Mouse (Mus musculus) midbrain, embryonic 11.5 days (tissue): ENCODE data around the gene Lrrfip1. TPM values are rescaled to one million over a fixed set of nuclear protein-coding genes. Genes with fewer than 3 reads are reported as not detected.
A peak's percentile ranks its signal among the peaks of the same experiment; 100 is the strongest.

Source experiments
- ATAC-seq: fragments of 200-750 bp; cut with Nextera tagmentation; 2 replicates; pipeline ENCODE4 v1.8.0; 2017; ENCODE audit warnings: moderate TSS enrichment, moderate library complexity; ENCODE audit not compliant: low FRiP score
- DNase-seq: peaks from one replicate; pipeline ENCODE4 v3.0.0; 2015; ENCODE audit warnings: low spot score; ENCODE audit errors: missing footprints
- H3K27ac ChIP-seq: fragments of 300-500 bp; sonication (generic); 2 replicates; pipeline ENCODE4 v1.5.1; 2014; ENCODE audit warnings: low read depth, low read length
- H3K27me3 ChIP-seq: fragments of 300-500 bp; sonication (generic); 2 replicates; pipeline ENCODE4 v1.6.1; 2014; ENCODE audit warnings: mild to moderate bottlenecking, low read length, moderate library complexity, mixed read lengths; ENCODE audit not compliant: control insufficient read depth, insufficient read depth
- H3K36me3 ChIP-seq: fragments of 300-500 bp; sonication (generic); 2 replicates; pipeline ENCODE4 v1.6.1; 2014; ENCODE audit warnings: mild to moderate bottlenecking, low read length, moderate library complexity, mixed read lengths; ENCODE audit not compliant: control insufficient read depth, insufficient read depth
- H3K4me1 ChIP-seq: fragments of 300-500 bp; sonication (generic); 2 replicates; pipeline ENCODE4 v1.6.1; 2014; ENCODE audit warnings: low read length; ENCODE audit not compliant: control insufficient read depth, insufficient read depth
- H3K4me2 ChIP-seq: fragments of 300-500 bp; sonication (generic); 2 replicates; pipeline ENCODE4 v1.6.1; 2014; ENCODE audit warnings: mild to moderate bottlenecking, moderate library complexity
- H3K4me3 ChIP-seq: fragments of 300-500 bp; sonication (generic); 2 replicates; pipeline ENCODE4 v1.5.1; 2014; ENCODE audit warnings: low read depth, low read length
- H3K9ac ChIP-seq: fragments of 300-500 bp; sonication (generic); 2 replicates; pipeline ENCODE4 v1.6.1; 2014; ENCODE audit warnings: low read length
- H3K9me3 ChIP-seq: fragments of 300-500 bp; sonication (generic); 2 replicates; pipeline ENCODE4 v1.6.1; 2016; ENCODE audit warnings: low read length; ENCODE audit not compliant: control insufficient read depth
- WGBS: fragments of 180-500 bp; shearing (Covaris S2); extraction: QIAGEN DNeasy Blood & Tissue Kit; methylation state at CpG from one replicate; pipeline ENCODE4 v1.1.7; 2014; 5-methylcytosine and 5-hydroxymethylcytosine counted together
- polyA plus RNA-seq: library from polyadenylated mRNA; unstranded; fragments of >200 nt; fragmentation: Nextera tagmentation; extraction: Ambion mirVana; gene quantifications from 2 replicates; pipeline ENCODE4 v1.2.1, GENCODE M21; 2014

Lrrfip1 gene
- polyA plus RNA-seq, 1 experiment from 2014 or later, result 21.1 TPM

GRCm38 (mm10) chr1:91054074-91054471 lies 55.5 kb downstream of the Lrrfip1 start:
- Histone ChIP-seq H3K27me3 (peaks cover 13% of the 10 kb centered on the region), H3K4me2 (peak overlapping the region; percentile 76; the same call in 1 of the 2 replicates), H3K4me1 (peaks cover 13% of the 10 kb centered on the region), H3K4me3 (no peak overlapping the region; the same call in 1 of the 2 replicates), H3K36me3 (no peaks in the 10 kb centered on the region), H3K9ac (no peak overlapping the region), H3K27ac (no peak overlapping the region), H3K9me3 (no peaks in the 10 kb centered on the region)
- 55% methylated on average over 10 of the region's 10 CpGs for WGBS
- ATAC-seq (no peak), DNase-seq (peak; percentile 82)

GRCm38 (mm10) chr1:91054815-91055214 lies 56.3 kb downstream of the Lrrfip1 start:
- no peaks in the 10 kb centered on the region for H3K36me3 ChIP-seq
- DNase-seq (no peak), ATAC-seq (no peak)
- H3K27me3 ChIP-seq, result peaks cover 13% of the 10 kb centered on the region
- H3K4me1 ChIP-seq, result peaks cover 13% of the 10 kb centered on the region
- WGBS, result 69% methylated on average over 3 of the region's 3 CpGs
- no peaks in the 10 kb centered on the region for H3K9me3 ChIP-seq
- no peak overlapping the region for H3K4me3 ChIP-seq
- no peak overlapping the region for H3K9ac ChIP-seq
- no peak overlapping the region for H3K27ac ChIP-seq
- no peak overlapping the region for H3K4me2 ChIP-seq

DNA sequence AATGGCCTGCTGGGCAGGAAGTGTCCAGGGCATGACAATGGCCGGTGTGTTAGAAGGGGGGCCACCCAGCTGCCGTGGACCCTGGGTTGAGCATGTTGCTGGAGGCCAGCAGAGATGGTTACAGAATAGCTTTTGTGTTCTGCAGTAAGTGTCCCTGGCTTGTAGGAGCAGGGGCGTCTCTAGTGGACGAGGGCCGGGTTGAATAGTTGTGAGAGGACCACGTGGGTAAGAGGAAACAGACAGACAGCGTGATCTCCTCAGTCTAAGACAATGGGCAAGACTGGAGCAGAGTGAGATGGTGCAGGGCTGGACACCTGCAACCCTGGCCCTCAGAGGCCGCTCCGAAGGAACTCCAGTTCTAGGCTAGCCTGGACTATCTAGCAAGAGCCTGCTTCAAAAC lies 57.2 kb downstream of the Lrrfip1 start:
- H3K9ac ChIP-seq, result no peak overlapping the region

DNA sequence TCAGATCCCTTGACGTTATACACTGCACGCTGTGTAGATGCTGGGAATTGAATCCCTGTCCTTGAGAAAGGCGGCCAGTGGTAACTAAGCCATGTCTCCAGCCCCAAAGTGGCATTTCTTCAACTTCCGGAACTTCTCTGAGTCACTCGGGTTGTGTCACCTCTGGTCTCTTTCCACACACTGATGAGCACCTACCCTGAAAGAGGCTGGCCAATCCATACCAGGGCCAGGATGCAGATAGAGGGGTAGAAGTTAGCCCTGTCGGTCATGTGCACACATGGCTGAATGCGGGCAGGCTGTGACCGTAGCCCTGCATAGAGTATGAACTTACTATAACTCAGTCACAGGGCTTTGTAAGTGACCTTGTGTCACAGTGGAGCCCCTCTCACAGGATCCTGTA lies 57.9 kb downstream of the Lrrfip1 start:
- H3K4me2 ChIP-seq, result no peak overlapping the region
- H3K9me3 ChIP-seq, result no peaks in the 10 kb centered on the region
- H3K27ac ChIP-seq, result no peak overlapping the region
- ATAC-seq, result no peak
- 88% methylated on average over 8 of the region's 8 CpGs for WGBS
- H3K36me3 ChIP-seq, result no peaks in the 10 kb centered on the region
- no peak overlapping the region for H3K4me3 ChIP-seq
- peaks cover 13% of the 10 kb centered on the region for H3K4me1 ChIP-seq
- no peak for DNase-seq
- H3K27me3 ChIP-seq, result peaks cover 11% of the 10 kb centered on the region; the same call in 1 of the 2 replicates
- H3K9ac ChIP-seq, result no peak overlapping the region

More for the DNA sequence above, 57.2 kb downstream of the Lrrfip1 start:
- H3K36me3 ChIP-seq, result no peaks in the 10 kb centered on the region
- no peak overlapping the region for H3K4me2 ChIP-seq
- peaks cover 13% of the 10 kb centered on the region for H3K27me3 ChIP-seq
- no peak overlapping the region for H3K4me3 ChIP-seq
- peaks cover 13% of the 10 kb centered on the region for H3K4me1 ChIP-seq
- H3K9me3 ChIP-seq, result no peaks in the 10 kb centered on the region
- DNase-seq (no peak), ATAC-seq (no peak)
- H3K27ac ChIP-seq, result no peak overlapping the region
- WGBS, result 82% methylated on average over 9 of the region's 9 CpGs

GRCm38 (mm10) chr1:91057311-91058245 lies 59.0 kb downstream of the Lrrfip1 start:
- H3K27ac ChIP-seq, result no peak overlapping the region
- WGBS, result 73% methylated on average over 18 of the region's 18 CpGs
- H3K4me3 ChIP-seq, result no peak overlapping the region
- H3K4me1 ChIP-seq, result peaks cover 13% of the 10 kb centered on the region
- H3K9me3 ChIP-seq, result no peaks in the 10 kb centered on the region
- no peak overlapping the region for H3K4me2 ChIP-seq
- no peaks in the 10 kb centered on the region for H3K36me3 ChIP-seq
- H3K27me3 ChIP-seq, result peaks cover 5% of the 10 kb centered on the region; the same call in 1 of the 2 replicates
- ATAC-seq (no peak), DNase-seq (no peak)
- no peak overlapping the region for H3K9ac ChIP-seq

GRCm38 (mm10) chr1:91058251-91058650 lies 59.7 kb downstream of the Lrrfip1 start:
- no peak for ATAC-seq
- no peaks in the 10 kb centered on the region for H3K36me3 ChIP-seq
- peaks cover 9% of the 10 kb centered on the region for H3K4me1 ChIP-seq

DNA sequence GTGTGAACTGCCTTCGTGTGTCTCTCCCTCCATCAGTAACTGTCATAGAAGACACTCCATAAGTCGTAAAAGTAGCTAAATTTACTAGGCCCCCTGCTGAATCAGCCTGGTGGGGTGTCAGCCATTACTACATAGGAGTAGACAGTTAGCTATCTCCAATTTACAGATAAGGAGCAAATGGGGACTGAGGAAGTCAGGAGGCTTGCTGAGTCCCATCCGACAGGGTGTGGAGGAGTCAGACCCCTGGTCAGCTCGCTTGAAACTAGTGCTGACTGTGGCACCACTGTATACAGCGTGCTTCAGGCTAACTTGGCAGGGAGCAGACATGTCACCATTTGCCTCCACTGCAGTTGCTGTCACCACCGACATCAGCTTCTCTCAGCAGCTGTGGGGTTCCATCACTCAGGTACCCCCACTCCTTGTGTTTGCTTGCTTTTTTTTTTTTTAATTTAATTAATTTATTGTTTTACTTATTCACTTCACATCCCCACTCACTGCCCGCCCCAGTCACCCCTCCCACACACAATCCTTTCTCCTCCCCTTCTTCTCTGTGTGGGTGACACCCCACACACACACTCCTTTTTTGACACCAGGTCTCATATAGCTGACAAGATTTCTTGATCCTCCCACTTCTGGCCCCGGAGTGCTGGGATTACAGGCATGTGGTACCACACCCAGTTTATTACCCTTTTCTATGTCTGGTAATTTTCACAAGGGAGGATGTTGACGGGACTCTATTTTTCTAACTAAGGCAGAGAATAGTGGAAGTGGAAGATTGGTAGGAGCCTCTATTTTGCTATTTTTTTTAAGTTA lies 61.5 kb downstream of the Lrrfip1 start:
- Histone ChIP-seq H3K36me3 (no peaks in the 10 kb centered on the region), H3K4me2 (no peak overlapping the region), H3K9me3 (no peaks in the 10 kb centered on the region), H3K4me3 (no peak overlapping the region), H3K27ac (no peak overlapping the region), H3K27me3 (no peaks in the 10 kb centered on the region), H3K9ac (no peak overlapping the region), H3K4me1 (peaks cover 5% of the 10 kb centered on the region)
- no peak for ATAC-seq
- DNase-seq, result peak; percentile 53
- WGBS, result 85% methylated on average over 9 of the region's 9 CpGs

More at GRCm38 (mm10) chr1:91058251-91058650, 59.7 kb downstream of the Lrrfip1 start:
- Histone ChIP-seq H3K27ac (no peak overlapping the region), H3K4me3 (no peak overlapping the region), H3K9ac (no peak overlapping the region), H3K9me3 (no peaks in the 10 kb centered on the region), H3K27me3 (peaks cover 5% of the 10 kb centered on the region; the same call in 1 of the 2 replicates), H3K4me2 (no peak overlapping the region)
- DNase-seq, result no peak
- 75% methylated on average over 6 of the region's 6 CpGs for WGBS

GRCm38 (mm10) chr1:91061105-91061504 lies 62.6 kb downstream of the Lrrfip1 start:
- H3K4me1 ChIP-seq, result peaks cover 5% of the 10 kb centered on the region
- no peaks in the 10 kb centered on the region for H3K9me3 ChIP-seq
- no peak overlapping the region for H3K27ac ChIP-seq
- ATAC-seq (no peak), DNase-seq (peak; percentile 69)
- H3K4me3 ChIP-seq, result no peak overlapping the region
- no peaks in the 10 kb centered on the region for H3K27me3 ChIP-seq
- no peak overlapping the region for H3K4me2 ChIP-seq
- H3K36me3 ChIP-seq, result no peaks in the 10 kb centered on the region
- no peak overlapping the region for H3K9ac ChIP-seq
- 83% methylated on average over 4 of the region's 4 CpGs for WGBS
